Mouse (Mus musculus) embryonic facial prominence, embryonic 12.5 days (tissue): ENCODE results near the gene Tspan32. TPM values are rescaled to one million over a fixed set of nuclear protein-coding genes. Genes with fewer than 3 reads are reported as not detected.

Experiments
- ATAC-seq: fragments of 200-750 bp; cut with Nextera tagmentation; 2 replicates; pipeline ENCODE4 v1.8.0; 2017; ENCODE audit not compliant: insufficient number of reproducible peaks, insufficient read depth, low FRiP score, low TSS enrichment
- H3K27ac ChIP-seq: fragments of 300-500 bp; sonication (generic); 2 replicates; pipeline ENCODE4 v1.5.1; 2016; ENCODE audit warnings: mild to moderate bottlenecking
- H3K27me3 ChIP-seq: fragments of 300-500 bp; sonication (generic); 2 replicates; pipeline ENCODE4 v1.6.1; 2016; ENCODE audit warnings: mild to moderate bottlenecking, moderate library complexity
- H3K36me3 ChIP-seq: fragments of 300-500 bp; sonication (generic); 2 replicates; pipeline ENCODE4 v1.6.1; 2016; ENCODE audit warnings: mild to moderate bottlenecking
- H3K4me1 ChIP-seq: fragments of 300-500 bp; sonication (generic); 2 replicates; pipeline ENCODE4 v1.6.1; 2016
- H3K4me2 ChIP-seq: fragments of 300-500 bp; sonication (generic); replicated peaks from 2 replicates; pipeline ENCODE4 v1.6.1; 2016; ENCODE audit warnings: mild to moderate bottlenecking, moderate library complexity
- H3K4me3 ChIP-seq: fragments of 300-500 bp; sonication (generic); 2 replicates; pipeline ENCODE4 v1.5.1; 2016; ENCODE audit warnings: mild to moderate bottlenecking
- H3K9ac ChIP-seq: fragments of 300-500 bp; sonication (generic); 2 replicates; pipeline ENCODE4 v1.6.1; 2016; ENCODE audit warnings: mild to moderate bottlenecking, moderate library complexity
- H3K9me3 ChIP-seq: fragments of 300-500 bp; sonication (generic); 2 replicates; pipeline ENCODE4 v1.6.1; 2016; ENCODE audit warnings: mild to moderate bottlenecking, moderate library complexity
- WGBS: fragments of 180-500 bp; shearing (Covaris S2); methylation state at CpG from one replicate; pipeline ENCODE4 v1.1.7; 2016; 5-methylcytosine and 5-hydroxymethylcytosine counted together
- polyA plus RNA-seq: library from polyadenylated mRNA; unstranded; fragments of >200 nt; fragmentation: Nextera tagmentation; extraction: Ambion mirVana; gene quantifications from 2 replicates; pipeline ENCODE4 v1.2.1, GENCODE M21; 2016

The Tspan32 gene
- polyA plus RNA-seq, 1 experiment from 2014 or later: 1.9 TPM

DNA sequence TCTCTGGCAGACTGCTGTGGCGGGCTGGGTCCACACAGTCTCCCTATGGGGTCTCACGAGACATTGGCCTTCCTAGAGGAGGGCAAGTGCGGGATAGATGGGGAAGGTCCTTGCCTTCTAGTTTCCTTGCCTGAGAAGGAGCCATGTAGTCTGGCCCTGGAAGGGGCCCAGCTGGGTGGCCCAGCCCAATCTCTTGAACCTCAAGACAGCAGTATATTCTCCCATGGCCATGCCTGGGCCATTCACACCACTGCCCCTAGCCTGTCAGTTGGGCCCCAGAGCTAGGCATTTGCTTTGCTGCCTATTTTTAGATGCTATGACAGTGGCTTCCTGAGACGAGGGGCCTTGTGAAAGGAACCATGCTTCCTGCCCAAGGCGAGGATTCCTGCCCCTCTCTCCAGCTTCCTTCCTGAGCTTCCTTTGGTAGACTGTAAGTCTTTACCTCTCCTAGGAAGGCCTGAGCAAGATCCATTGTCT lies 53.4 kb downstream of the Tspan32 start:
- Histone ChIP-seq H3K36me3 (peaks cover 37% of the 10 kb centered on the region), H3K4me2 (no peak overlapping the region), H3K9ac (no peak overlapping the region), H3K4me3 (no peak overlapping the region), H3K27ac (peak overlapping the region; percentile 46; the same call in 1 of the 2 replicates), H3K9me3 (no peaks in the 10 kb centered on the region), H3K4me1 (peaks cover 40% of the 10 kb centered on the region), H3K27me3 (no peaks in the 10 kb centered on the region)
- no peak for ATAC-seq
- 67% methylated on average over 5 of the region's 5 CpGs for WGBS

DNA sequence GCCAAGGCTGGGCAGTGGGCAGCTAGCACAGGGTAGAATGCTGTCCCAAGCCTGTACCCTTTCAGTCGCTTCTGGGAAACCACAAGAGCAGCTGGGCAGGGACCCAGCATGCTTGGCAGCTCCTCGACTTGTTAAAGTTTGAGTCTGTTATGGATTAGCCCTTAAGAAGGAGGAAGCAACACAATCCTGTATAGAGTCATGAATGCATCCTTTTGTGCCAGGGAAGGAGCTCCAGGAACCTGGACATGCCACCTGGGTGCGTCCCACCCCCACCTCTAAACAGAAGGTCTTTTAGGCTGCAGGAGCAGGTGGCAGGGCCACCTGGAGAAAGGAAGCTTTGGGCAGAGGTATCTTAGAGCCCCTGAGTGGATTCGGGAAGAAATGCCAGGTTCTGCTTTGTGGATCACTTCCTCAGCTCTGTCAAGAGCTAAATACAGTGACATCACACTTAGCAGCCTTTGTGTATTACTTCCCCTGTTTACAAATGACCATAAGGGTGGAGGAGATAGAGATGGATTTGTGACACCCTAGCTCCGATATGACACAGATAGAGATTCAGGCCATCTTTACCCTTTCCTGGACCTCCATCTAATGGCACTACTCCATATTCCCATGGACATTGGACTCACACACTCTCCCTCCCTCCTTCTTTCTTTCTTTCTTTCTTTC lies 54.5 kb downstream of the Tspan32 start:
- Histone ChIP-seq H3K4me2 (no peak overlapping the region), H3K9me3 (no peaks in the 10 kb centered on the region), H3K4me1 (peaks cover 32% of the 10 kb centered on the region), H3K27ac (0 out of 2 replicates have a peak overlapping the region, but pooled peaks have one; percentile 23), H3K9ac (no peak overlapping the region), H3K36me3 (peaks cover 48% of the 10 kb centered on the region), H3K27me3 (no peaks in the 10 kb centered on the region), H3K4me3 (no peak overlapping the region)
- WGBS: 79% methylated on average over 5 of the region's 5 CpGs
- ATAC-seq: no peak

DNA sequence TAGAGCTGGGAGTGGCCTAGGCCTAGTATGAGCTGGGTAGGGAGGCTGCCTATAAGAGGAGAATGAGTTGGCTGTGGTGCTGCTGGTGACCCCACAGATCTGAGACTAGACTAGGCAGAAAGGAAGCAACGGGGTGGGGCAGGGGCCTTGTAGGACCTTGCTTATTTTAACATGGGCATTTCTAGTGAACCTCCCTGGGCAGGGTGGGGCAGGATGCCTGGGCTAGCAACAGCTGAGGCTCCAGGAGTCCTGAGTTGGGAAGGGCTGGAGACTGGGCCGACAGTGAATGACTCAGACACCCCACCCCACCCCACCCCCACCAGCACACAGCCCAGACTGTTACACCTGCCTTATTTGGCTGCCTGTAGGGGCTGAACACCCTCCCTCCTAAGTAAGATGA lies 57.9 kb downstream of the Tspan32 start:
- 0 out of 2 replicates have a peak, but pooled peaks cover 6% of the 10 kb centered on the region for H3K4me1 ChIP-seq
- H3K9me3 ChIP-seq: no peaks in the 10 kb centered on the region
- no peak overlapping the region for H3K4me3 ChIP-seq
- H3K27ac ChIP-seq: no peak overlapping the region
- peaks cover 67% of the 10 kb centered on the region for H3K36me3 ChIP-seq
- WGBS: 93% methylated on average over 2 of the region's 2 CpGs
- H3K27me3 ChIP-seq: no peaks in the 10 kb centered on the region
- H3K9ac ChIP-seq: no peak overlapping the region
- ATAC-seq: no peak
- H3K4me2 ChIP-seq: no peak overlapping the region

DNA sequence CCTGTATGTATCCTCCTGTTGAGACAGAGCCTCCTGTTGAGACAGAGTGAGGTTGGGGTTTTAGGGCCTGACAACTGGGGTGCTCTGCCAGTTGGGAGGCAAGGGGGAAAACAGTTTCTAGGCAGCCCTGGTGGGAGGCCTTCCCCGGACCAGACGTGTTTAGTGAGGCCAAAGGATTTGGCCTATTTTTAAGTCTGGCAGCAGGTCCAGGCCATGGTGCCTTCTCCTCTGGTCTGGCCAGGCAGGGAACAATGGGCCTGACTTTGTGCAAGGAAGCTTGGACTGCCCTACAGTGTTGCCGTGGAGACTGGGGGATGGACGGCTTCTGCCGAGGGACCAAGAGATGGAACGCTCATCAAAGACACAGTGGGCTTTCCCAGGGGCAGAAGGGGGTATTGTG lies 59.4 kb downstream of the Tspan32 start:
- H3K4me2 ChIP-seq: no peak overlapping the region
- WGBS: 77% methylated on average over 6 of the region's 6 CpGs
- H3K36me3 ChIP-seq: peaks cover 63% of the 10 kb centered on the region
- no peak overlapping the region for H3K27ac ChIP-seq
- H3K27me3 ChIP-seq: no peaks in the 10 kb centered on the region
- H3K4me1 ChIP-seq: peaks cover 5% of the 10 kb centered on the region
- H3K9me3 ChIP-seq: no peaks in the 10 kb centered on the region
- H3K9ac ChIP-seq: no peak overlapping the region
- H3K4me3 ChIP-seq: no peak overlapping the region
- no peak for ATAC-seq

DNA sequence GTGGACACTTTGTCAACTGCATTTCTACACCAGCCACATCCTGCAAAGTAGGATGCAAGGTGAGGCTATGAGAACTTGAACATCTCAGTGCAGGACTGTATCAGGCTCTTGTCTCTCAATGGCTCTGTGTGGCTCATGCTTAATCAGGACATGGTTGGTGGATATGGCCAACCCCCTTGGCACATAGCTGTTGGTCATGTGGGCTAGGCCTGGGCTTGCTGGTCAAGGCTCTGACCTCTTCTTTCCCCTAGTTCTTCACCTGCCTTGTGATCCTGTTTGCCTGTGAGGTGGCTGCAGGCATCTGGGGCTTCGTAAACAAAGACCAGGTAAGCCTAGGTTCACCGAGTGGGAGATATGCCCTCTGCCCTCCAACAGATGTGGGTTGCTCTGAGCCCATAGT lies 60.8 kb downstream of the Tspan32 start:
- Histone ChIP-seq H3K36me3 (peaks cover 57% of the 10 kb centered on the region), H3K9me3 (no peaks in the 10 kb centered on the region), H3K9ac (no peak overlapping the region), H3K4me2 (no peak overlapping the region), H3K4me3 (no peak overlapping the region), H3K4me1 (peaks cover 13% of the 10 kb centered on the region), H3K27me3 (no peaks in the 10 kb centered on the region), H3K27ac (no peak overlapping the region)
- 89% methylated on average over 2 of the region's 2 CpGs for WGBS
- no peak for ATAC-seq

DNA sequence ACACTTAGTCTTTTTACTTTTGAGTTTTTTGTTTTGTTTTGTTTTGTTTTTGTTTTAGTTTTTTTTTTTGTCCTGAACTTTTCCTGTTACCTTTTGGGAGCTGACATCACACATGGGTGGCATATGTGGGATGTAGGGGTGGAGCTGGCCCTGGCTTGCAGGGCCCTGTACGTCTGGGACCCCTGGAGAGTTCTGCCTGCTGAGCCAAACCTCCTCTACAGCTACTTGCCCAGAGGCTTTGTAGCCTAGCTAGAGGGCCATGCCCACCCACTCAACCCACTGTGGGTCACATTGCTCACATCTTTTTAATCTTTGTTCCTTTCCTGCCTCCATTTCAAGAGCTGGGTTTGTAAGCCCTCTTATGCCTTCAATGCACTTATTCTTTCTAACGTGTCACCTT lies 62.6 kb downstream of the Tspan32 start:
- H3K36me3 ChIP-seq: peaks cover 50% of the 10 kb centered on the region
- no peak overlapping the region for H3K4me2 ChIP-seq
- H3K9ac ChIP-seq: no peak overlapping the region

DNA sequence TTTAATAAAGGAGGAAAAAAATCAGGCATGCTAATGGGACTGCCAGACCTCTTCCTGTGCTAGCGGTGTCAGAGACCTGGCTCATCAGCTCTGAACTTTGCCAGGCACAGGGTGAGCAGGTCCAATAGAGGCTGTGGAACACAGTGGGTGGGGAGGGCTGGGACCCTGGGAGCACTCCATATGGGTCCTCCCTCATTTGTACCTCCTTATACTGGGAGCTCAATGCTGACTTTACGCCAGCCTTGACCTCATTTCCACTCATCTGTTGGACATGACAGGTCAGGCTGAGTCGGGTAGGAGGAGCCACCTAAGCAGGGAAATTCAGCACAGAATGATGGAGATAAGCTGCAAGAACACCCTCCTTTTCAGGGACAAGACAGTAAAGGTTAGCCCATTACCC lies 63.1 kb downstream of the Tspan32 start:
- Histone ChIP-seq H3K4me2 (peak overlapping the region; percentile 46), H3K36me3 (peaks cover 46% of the 10 kb centered on the region), H3K27ac (peak overlapping the region; percentile 87; the same call in 1 of the 2 replicates), H3K4me1 (peaks cover 18% of the 10 kb centered on the region), H3K9ac (no peak overlapping the region), H3K4me3 (no peak overlapping the region), H3K27me3 (no peaks in the 10 kb centered on the region), H3K9me3 (no peaks in the 10 kb centered on the region)
- no peak for ATAC-seq
- WGBS: 91% methylated on average over 3 of the region's 3 CpGs

More for the DNA sequence above, 62.6 kb downstream of the Tspan32 start:
- 64% methylated on average over 2 of the region's 2 CpGs for WGBS
- ATAC-seq: no peak
- Histone ChIP-seq H3K4me3 (no peak overlapping the region), H3K27ac (no peak overlapping the region), H3K9me3 (no peaks in the 10 kb centered on the region), H3K4me1 (peaks cover 18% of the 10 kb centered on the region), H3K27me3 (no peaks in the 10 kb centered on the region)

DNA sequence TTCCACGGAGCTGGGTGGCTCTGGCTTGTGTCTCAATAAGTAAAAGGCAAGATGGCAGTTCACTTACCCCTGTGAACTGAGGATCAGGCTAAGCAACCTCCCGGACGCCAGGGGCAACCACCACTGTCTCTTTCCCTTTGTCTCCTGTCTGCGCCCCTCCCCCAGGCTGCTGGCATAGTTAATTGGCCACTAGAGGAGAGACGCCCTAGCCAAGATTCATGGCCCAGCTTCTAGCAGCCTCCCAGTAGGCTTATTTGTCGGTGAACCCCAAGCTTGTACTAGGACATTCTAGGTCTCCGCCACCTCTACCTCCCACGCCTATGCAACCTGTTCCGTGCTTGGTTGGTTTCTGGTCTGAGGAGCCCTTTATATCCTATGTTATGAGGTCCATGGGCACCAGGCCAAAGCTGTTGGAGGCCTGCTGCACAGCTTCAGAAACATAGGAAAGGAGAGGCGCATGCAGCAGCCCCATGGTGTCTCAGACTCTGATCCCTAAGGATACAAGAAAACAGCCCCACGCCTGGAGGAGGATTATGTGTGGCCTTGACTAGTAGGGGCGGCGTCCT lies 63.6 kb downstream of the Tspan32 start:
- H3K4me2 ChIP-seq: peak overlapping the region; percentile 46
- H3K27ac ChIP-seq: peak overlapping the region; percentile 87
- WGBS: 51% methylated on average over 13 of the region's 13 CpGs
- H3K9ac ChIP-seq: peak overlapping the region; percentile 15; the same call in 1 of the 2 replicates
- no peaks in the 10 kb centered on the region for H3K9me3 ChIP-seq
- H3K4me1 ChIP-seq: peaks cover 18% of the 10 kb centered on the region
- peak overlapping the region; percentile 76 for H3K4me3 ChIP-seq
- no peak for ATAC-seq
- no peaks in the 10 kb centered on the region for H3K27me3 ChIP-seq
- H3K36me3 ChIP-seq: peaks cover 41% of the 10 kb centered on the region

DNA sequence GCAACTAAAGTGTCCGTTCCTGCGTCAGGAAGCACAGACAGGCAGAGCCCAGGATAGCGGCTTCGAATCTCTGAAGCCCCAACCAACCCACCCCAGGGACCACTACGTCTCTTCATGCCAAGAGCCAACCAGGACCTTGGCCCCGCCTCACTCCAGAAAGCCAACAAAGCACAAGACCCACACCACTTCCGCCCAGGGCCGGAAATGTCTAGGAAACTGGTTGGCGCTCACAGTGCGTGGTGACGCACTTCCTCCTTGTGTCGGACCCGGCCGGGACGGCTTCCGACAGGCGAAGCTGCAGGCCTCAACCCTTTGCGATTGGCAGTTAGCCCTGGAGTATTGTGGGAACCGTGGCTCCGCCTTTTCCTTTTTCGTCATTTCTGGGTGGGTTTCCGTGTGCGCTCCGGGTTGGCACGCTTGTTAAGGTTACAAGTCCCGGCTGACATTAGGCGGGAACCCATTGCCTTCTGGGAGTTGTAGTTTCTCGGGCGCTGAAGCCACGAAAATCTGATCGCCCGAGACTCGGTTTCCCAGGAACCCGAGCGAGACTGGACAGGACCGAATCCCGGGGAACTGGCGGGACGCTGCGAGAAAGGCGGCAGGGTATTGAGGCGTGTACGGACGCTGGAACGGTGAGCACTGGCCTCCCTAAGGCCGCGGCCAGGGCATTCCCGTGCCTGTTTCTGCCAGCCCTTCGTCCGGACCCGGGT lies 64.2 kb downstream of the Tspan32 start, which contains the start of gene Tssc4:
TSS of gene Tssc4 (plus strand) at position 368 of the 710 bp plus-strand sequence.
- Histone ChIP-seq H3K9ac (peak within 1 kb of the TSS; percentile 81), H3K9me3 (no peaks in the 10 kb centered on the region), H3K4me3 (peak within 1 kb of the TSS; percentile 76), H3K27ac (peak within 1 kb of the TSS; percentile 87), H3K4me1 (peaks cover 18% of the 10 kb centered on the region), H3K36me3 (peaks cover 35% of the 10 kb centered on the region), H3K27me3 (no peaks in the 10 kb centered on the region), H3K4me2 (peak within 1 kb of the TSS; percentile 99)
- peak; percentile 97 for ATAC-seq
- WGBS: under 1% methylated on average over 51 of the region's 51 CpGs
